Mouse (Mus musculus): ENCODE measurements at regions not wholly inside any gene's neighbourhood (a gene's known extent, or its start where the extent isn't known, plus 50 kb on each side); places are given as distances from the start of the nearest gene placed in this dataset.

GRCm38 (mm10) chr12:109881108-109881507, 281.0 kb upstream of the Rtl1 start:
- DNase-seq (ENCODE audit: low spot score in 2 of 2) = no peak

- no peak for DNase-seq (ENCODE audit: low spot score in 2 of 2)
Observed at GRCm38 (mm10) chr12:109891206-109891605, 291.1 kb upstream of the Rtl1 start.

GRCm38 (mm10) chr12:109892834-109893233, 292.7 kb upstream of the Rtl1 start:
- DNase-seq (ENCODE audit: low spot score in 2 of 2) = no peak

GRCm38 (mm10) chr12:109893657-109894056, 293.5 kb upstream of the Rtl1 start:
- DNase-seq (ENCODE audit: low spot score in 2 of 2) = no peak

- DNase-seq (ENCODE audit: low spot score in 2 of 2) = no peak
Observed at GRCm38 (mm10) chr12:109895389-109895788, 295.3 kb upstream of the Rtl1 start.

- no peak for DNase-seq (ENCODE audit: low spot score in 2 of 2)
Observed at GRCm38 (mm10) chr12:109896397-109896796, 296.3 kb upstream of the Rtl1 start.

- DNase-seq (ENCODE audit: low spot score in 2 of 2) = no peak
Observed at GRCm38 (mm10) chr12:109896906-109897305, 296.8 kb upstream of the Rtl1 start.

- DNase-seq (ENCODE audit: low spot score in 2 of 2) = no peak
Observed at GRCm38 (mm10) chr12:109897861-109898385, 297.8 kb upstream of the Rtl1 start.

GRCm38 (mm10) chr12:109899420-109899819, 299.3 kb upstream of the Rtl1 start:
- DNase-seq (ENCODE audit: low spot score in 2 of 2) = no peak

- no peak for DNase-seq (ENCODE audit: low spot score in 2 of 2)
Observed at GRCm38 (mm10) chr12:109910966-109911495, 310.9 kb upstream of the Rtl1 start.

- DNase-seq (ENCODE audit: low spot score in 2 of 2) = no peak
Observed at GRCm38 (mm10) chr12:109911506-109911905, 311.4 kb upstream of the Rtl1 start.

- no peak for DNase-seq (ENCODE audit: low spot score in 2 of 2)
Observed at GRCm38 (mm10) chr12:109917761-109918160, 317.6 kb upstream of the Rtl1 start.

GRCm38 (mm10) chr12:109918901-109919300, 318.8 kb upstream of the Rtl1 start:
- DNase-seq (ENCODE audit: low spot score in 2 of 2) = no peak

- DNase-seq (ENCODE audit: low spot score in 2 of 2) = no peak
Observed at GRCm38 (mm10) chr12:109922111-109922510, 322.0 kb upstream of the Rtl1 start.

- DNase-seq (ENCODE audit: low spot score in 2 of 2) = no peak
Observed at GRCm38 (mm10) chr12:109925866-109926265, 325.7 kb upstream of the Rtl1 start.

- no peak for DNase-seq (ENCODE audit: low spot score in 2 of 2)
Observed at GRCm38 (mm10) chr12:109926643-109927042, 326.5 kb upstream of the Rtl1 start.

- DNase-seq (ENCODE audit: low spot score in 2 of 2) = no peak
Observed at GRCm38 (mm10) chr12:109946179-109946578, 332.7 kb upstream of the Dio3 start.

- no peak for DNase-seq (ENCODE audit: low spot score in 2 of 2)
Observed at GRCm38 (mm10) chr12:109946936-109947335, 331.9 kb upstream of the Dio3 start.

GRCm38 (mm10) chr12:109947886-109948433, 330.9 kb upstream of the Dio3 start:
- no peak for DNase-seq (ENCODE audit: low spot score in 2 of 2)

- DNase-seq (ENCODE audit: low spot score in 2 of 2) = no peak
Observed at GRCm38 (mm10) chr12:109948434-109948984, 330.4 kb upstream of the Dio3 start.

- DNase-seq (ENCODE audit: low spot score in 2 of 2) = no peak
Observed at GRCm38 (mm10) chr12:109949231-109949965, 329.5 kb upstream of the Dio3 start.

- DNase-seq (ENCODE audit: low spot score in 2 of 2) = no peak
Observed at GRCm38 (mm10) chr12:109950632-109951031, 328.2 kb upstream of the Dio3 start.

All from gastrocnemius, adult 8-10 months (tissue).